Mouse (Mus musculus): ENCODE measurements at regions not wholly inside any gene's neighbourhood (a gene's known extent, or its start where the extent isn't known, plus 50 kb on each side); places are given as distances from the start of the nearest gene placed in this dataset.

DNA sequence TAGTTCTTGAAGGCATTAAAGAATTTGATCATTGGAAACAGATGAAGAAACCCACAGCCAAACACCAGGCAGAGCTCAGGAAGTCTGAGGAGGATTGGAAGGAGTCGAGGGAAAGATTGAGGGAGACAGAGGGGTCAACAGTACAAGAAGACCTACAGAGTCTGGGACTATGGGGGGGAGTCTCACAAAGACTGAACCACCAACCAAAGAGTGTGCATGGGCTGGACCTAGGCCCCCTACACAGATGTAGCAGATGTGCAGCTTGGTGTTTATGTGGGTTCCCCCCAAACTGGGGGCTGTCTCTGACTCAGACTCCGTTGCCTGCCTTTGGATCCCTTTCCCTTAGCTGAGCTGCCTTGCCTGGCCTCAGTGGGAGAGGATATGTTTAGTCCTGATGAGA lies 71.5 kb upstream of the Bmp2k start:
- DNase-seq (ENCODE audit: low read depth, low spot score), result no peak
- 88% methylated on average over 2 of the region's 2 CpGs for WGBS

- no peak for DNase-seq (ENCODE audit: low read depth, low spot score)
Measured at GRCm38 (mm10) chr5:96931091-96931490, 66.4 kb upstream of the Bmp2k start.

DNA sequence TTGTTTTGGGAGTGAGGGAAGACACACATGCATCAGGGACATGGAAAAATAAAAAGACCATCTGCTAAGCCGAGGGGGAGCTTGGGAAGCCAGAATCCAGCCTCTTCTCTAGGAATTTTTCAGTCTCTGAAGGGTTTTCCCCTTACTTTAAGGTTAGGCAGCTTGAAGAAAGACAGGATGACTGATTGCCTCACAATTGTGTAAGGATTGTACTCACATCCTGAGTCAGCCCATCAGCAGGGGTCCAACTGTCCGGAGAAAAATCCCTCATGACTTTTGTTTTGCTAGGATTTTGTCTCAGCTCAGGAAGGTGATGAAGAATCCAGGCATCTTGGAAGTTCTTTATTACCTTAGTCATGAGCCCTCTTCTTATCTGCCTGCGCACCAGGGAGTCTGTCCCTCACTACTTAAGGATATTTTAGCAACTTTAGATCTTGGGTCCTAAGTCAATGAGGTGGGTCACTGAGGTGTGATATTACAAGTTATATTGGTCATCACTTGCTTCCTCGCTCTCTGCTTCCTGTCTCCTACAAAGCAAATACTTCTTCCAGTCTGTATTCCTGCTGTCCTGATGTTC lies 65.8 kb upstream of the Bmp2k start:
- WGBS, result 67% methylated on average over 4 of the region's 4 CpGs
- DNase-seq (ENCODE audit: low read depth, low spot score), result no peak

More at GRCm38 (mm10) chr5:96931091-96931490, 66.4 kb upstream of the Bmp2k start:
- WGBS, result 74% methylated on average over 2 of the region's 2 CpGs

DNA sequence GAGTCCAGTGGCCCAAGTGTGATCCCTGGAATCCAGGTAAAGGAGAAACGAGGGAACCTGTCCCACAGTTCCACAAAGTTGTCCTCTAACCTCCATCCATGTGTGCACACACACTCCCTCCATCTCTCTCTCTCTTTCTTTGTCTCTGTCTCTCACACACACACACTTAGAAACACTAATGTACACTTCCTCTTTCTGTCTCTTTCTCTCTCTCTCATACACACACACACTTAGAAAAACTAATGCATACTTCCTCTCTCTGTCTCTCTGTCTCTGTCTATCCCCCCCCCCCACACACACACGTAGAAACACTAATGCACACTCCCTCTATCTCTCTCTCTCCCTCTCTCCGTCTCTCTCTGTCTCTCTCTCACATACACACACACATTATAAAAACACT lies 61.2 kb upstream of the Bmp2k start:
- 72% methylated on average over 3 of the region's 3 CpGs for WGBS
- no peak for DNase-seq (ENCODE audit: low read depth, low spot score)

DNA sequence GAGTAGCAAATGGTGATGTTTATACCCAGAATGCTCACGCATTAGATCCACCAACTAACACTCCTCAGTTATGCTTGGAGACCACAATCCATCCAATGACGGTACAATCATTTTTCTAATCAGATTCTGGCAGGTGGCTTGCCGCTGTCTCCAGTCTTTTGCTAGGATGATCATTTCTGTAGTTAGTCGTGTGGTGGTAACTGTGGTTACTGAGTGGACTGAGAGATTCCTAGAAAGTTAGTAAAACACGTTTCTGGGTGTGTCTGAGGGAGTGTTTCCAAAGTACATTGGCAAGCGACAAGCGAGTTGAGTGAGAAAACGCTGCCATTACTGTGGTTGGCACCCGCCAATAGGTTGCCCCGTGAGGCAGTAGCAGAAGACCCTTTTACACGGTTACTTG lies 58.8 kb upstream of the Bmp2k start:
- DNase-seq (ENCODE audit: low read depth, low spot score), result no peak
- WGBS, result 40% methylated on average over 11 of the region's 11 CpGs

DNA sequence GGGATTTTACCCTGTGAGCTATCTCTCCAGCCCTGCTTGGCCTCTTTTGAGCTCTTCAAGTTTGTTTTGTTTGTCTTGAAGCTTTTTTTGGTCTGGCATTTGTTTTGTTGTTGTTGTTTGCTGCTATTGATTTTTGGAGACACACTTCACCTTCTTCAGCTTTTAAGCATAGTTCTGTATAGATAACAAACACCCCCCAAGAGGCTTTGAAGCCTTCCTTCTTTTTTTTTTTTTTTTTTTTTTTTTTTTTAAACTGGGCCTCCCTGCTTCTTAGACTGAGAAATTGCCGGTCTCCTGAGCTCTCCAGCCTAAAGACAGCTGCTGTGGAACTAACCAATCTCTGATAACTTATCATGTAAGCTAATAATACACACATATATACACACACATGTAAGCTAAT lies 58.2 kb upstream of the Bmp2k start:
- 93% methylated on average over 1 of the region's 1 CpGs for WGBS
- DNase-seq (ENCODE audit: low read depth, low spot score), result no peak

- 29% methylated on average over 12 of the region's 12 CpGs for WGBS
- DNase-seq (ENCODE audit: low read depth, low spot score), result no peak
Measured at GRCm38 (mm10) chr5:96940170-96941086, 57.1 kb upstream of the Bmp2k start.

DNA sequence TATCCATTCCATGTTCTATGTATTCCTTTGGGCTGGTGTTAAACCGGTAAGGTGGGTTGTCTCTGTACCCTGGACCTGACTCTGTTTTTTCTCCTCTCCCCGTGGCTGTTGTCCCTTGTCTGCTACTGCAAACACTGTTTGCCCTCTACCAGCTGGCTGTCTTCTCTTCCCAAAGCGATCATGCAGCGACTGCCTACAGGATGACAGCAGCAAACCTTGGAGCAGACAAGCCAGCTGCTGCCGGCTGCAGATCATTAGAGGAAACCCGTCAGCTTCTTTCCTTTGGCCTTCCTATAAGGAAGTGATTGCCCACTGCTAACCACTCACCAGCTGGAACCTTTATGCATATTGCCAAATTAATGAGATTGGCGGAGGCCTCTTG lies 56.4 kb upstream of the Bmp2k start:
- WGBS, result 13% methylated on average over 7 of the region's 7 CpGs
- DNase-seq (ENCODE audit: low read depth, low spot score), result no peak

GRCm38 (mm10) chr5:96941518-96941917 lies 56.0 kb upstream of the Bmp2k start:
- WGBS, result 91% methylated on average over 2 of the region's 2 CpGs
- no peak for DNase-seq (ENCODE audit: low read depth, low spot score)

Measured in large intestine, adult 2 months (tissue).